Mouse (Mus musculus) left cerebral cortex, adult 18-20 months (tissue): Measurements from ENCODE around the gene Gabrb3. TPM values are rescaled to one million over a fixed set of nuclear protein-coding genes. Genes with fewer than 3 reads are reported as not detected.
A peak's percentile ranks its signal among the peaks of the same experiment; 100 is the strongest.

Experiments
- DNase-seq, 2 experiments: peaks; one replicate each; pipeline ENCODE4 v3.0.0; 2021 to 2022; ENCODE audit warnings: low spot score in 2 of 2, mixed read lengths in 1 of 2
- long read RNA-seq, 2 experiments: library from polyadenylated mRNA; stranded (forward); transcript quantifications; one replicate each; pipeline ENCODE4 v2.0.0; 2021
- total RNA-seq, 2 experiments: library from RNA; stranded (reverse); gene quantifications; 2 replicates each; pipeline ENCODE4 v1.2.3; 2021

The Gabrb3 gene
- total RNA-seq: 100 to 1,000 TPM; 191 to 203 TPM
- long read RNA-seq, experiment 1, full-length matches to known transcripts: 97 of 131 reads
- long read RNA-seq, experiment 1, partial matches to known transcripts: 5 of 131 reads
- long read RNA-seq, experiment 1, other reads (novel, unspliced or antisense): 29 of 131 reads
- long read RNA-seq, experiment 2, full-length matches to known transcripts: 48 of 67 reads
- long read RNA-seq, experiment 2, partial matches to known transcripts: 8 of 67 reads
- long read RNA-seq, experiment 2, other reads (novel, unspliced or antisense): 11 of 67 reads

- no peak for DNase-seq
Measured at GRCm38 (mm10) chr7:57419392-57419791, at the start of gene Gabrb3. Gene Gabrb3 (plus strand): TSS chr7:57419692.

GRCm38 (mm10) chr7:57384112-57384511 lies 35.4 kb upstream of the Gabrb3 start:
- DNase-seq: peak; percentile 41 to 42

GRCm38 (mm10) chr7:57386517-57387340 lies 32.8 kb upstream of the Gabrb3 start, which contains the start of gene Gabrg3:
Gene Gabrg3 (minus strand): TSS chr7:57387188.
- DNase-seq: peak; percentile 31 to 53

GRCm38 (mm10) chr7:57387341-57387654 lies 32.2 kb upstream of the Gabrb3 start:
- DNase-seq: no peak

GRCm38 (mm10) chr7:57390046-57390445 lies 29.4 kb upstream of the Gabrb3 start:
- DNase-seq: peak in 1 of 2 experiments; percentile 36

- DNase-seq: no peak
Measured at GRCm38 (mm10) chr7:57393551-57393950, 25.9 kb upstream of the Gabrb3 start.

GRCm38 (mm10) chr7:57411163-57411562 lies 8.3 kb upstream of the Gabrb3 start:
- DNase-seq: no peak

- no peak for DNase-seq
Measured at GRCm38 (mm10) chr7:57412896-57413295, 6.6 kb upstream of the Gabrb3 start.

GRCm38 (mm10) chr7:57421044-57421443 lies 1.6 kb downstream of the Gabrb3 start:
- DNase-seq: no peak

- no peak for DNase-seq
Measured at GRCm38 (mm10) chr7:57422675-57423074, 3.2 kb downstream of the Gabrb3 start.

GRCm38 (mm10) chr7:57448239-57448638 lies 28.7 kb downstream of the Gabrb3 start:
- no peak for DNase-seq

GRCm38 (mm10) chr7:57460354-57460753 lies 40.9 kb downstream of the Gabrb3 start:
- DNase-seq: no peak

- DNase-seq: no peak
Measured at GRCm38 (mm10) chr7:57471316-57471715, 51.8 kb downstream of the Gabrb3 start.

- peak; percentile 71 to 78 for DNase-seq
Measured at GRCm38 (mm10) chr7:57473811-57474525, 54.5 kb downstream of the Gabrb3 start.

- no peak for DNase-seq
Measured at GRCm38 (mm10) chr7:57482896-57483295, 63.4 kb downstream of the Gabrb3 start.

- no peak for DNase-seq
Measured at GRCm38 (mm10) chr7:57486907-57487306, 67.4 kb downstream of the Gabrb3 start.

GRCm38 (mm10) chr7:57491795-57492194 lies 72.3 kb downstream of the Gabrb3 start:
- DNase-seq: peak in 1 of 2 experiments; percentile 51

GRCm38 (mm10) chr7:57502809-57503208 lies 83.3 kb downstream of the Gabrb3 start:
- DNase-seq: no peak

- DNase-seq: peak in 1 of 2 experiments; percentile 31
Measured at GRCm38 (mm10) chr7:57508860-57509632, 89.6 kb downstream of the Gabrb3 start.

GRCm38 (mm10) chr7:57509681-57510141 lies 90.2 kb downstream of the Gabrb3 start, which contains the start of gene Gabra5:
Gene Gabra5 (minus strand): TSS chr7:57510059.
- peak; percentile 65 to 81 for DNase-seq

GRCm38 (mm10) chr7:57512955-57513354 lies 93.5 kb downstream of the Gabrb3 start:
- DNase-seq: peak; percentile 40 to 43
